Mouse (Mus musculus) ES-E14 (cell line): ENCODE measurements around the gene Il4ra.

Experiments
- CHD2 ChIP-seq: IDR thresholded peaks from 2 replicates; pipeline ENCODE4 v1.6.1; 2014; ENCODE audit warnings: mild to moderate bottlenecking, low read depth, low read length, inconsistent platforms
- ZC3H11A ChIP-seq: IDR thresholded peaks from 2 replicates; pipeline ENCODE4 v1.6.1; 2012; ENCODE audit warnings: low read depth, mild to moderate bottlenecking, inconsistent platforms, low read length, borderline replicate concordance

DNA sequence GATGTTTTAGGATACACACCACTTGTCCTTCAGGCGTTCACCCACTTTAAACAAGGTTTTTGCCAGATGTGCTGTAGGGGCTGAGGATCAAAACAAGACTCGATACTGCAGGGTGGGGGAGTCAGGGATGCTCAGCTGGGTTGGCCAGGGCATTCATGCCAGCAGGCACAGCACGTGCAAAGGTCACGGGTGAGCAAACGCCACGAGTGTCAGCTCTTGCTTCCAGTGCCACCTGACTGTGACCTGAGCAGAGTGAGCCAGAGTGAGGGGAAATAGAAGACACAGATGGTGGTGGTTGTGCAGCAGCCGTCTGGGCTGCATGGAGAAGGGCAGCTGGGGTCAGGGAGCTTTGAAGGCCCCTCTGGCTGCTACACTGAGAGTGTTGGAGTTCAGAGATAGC is 73.9 kb downstream of the Il4ra start:
- TF ChIP-seq ZC3H11A (no peak), CHD2 (no peak)
